Mouse (Mus musculus) kidney, adult 2 months (tissue): Measurements from ENCODE around the gene Dnajb13.

Experiments
- CTCF ChIP-seq: fragments of 200-500 bp; conservative IDR thresholded peaks from 2 replicates; pipeline ENCODE4 v1.5.1; 2011; ENCODE audit warnings: low read depth, mild to moderate bottlenecking, control low read depth, low read length, moderate library complexity, mixed read lengths; ENCODE audit not compliant: insufficient read depth, insufficient read length
- POLR2A ChIP-seq: fragments of 200-500 bp; IDR thresholded peaks from one replicate; pipeline ENCODE4 v1.6.1; 2011; ENCODE audit warnings: low read depth, low read length, control low read depth

DNA sequence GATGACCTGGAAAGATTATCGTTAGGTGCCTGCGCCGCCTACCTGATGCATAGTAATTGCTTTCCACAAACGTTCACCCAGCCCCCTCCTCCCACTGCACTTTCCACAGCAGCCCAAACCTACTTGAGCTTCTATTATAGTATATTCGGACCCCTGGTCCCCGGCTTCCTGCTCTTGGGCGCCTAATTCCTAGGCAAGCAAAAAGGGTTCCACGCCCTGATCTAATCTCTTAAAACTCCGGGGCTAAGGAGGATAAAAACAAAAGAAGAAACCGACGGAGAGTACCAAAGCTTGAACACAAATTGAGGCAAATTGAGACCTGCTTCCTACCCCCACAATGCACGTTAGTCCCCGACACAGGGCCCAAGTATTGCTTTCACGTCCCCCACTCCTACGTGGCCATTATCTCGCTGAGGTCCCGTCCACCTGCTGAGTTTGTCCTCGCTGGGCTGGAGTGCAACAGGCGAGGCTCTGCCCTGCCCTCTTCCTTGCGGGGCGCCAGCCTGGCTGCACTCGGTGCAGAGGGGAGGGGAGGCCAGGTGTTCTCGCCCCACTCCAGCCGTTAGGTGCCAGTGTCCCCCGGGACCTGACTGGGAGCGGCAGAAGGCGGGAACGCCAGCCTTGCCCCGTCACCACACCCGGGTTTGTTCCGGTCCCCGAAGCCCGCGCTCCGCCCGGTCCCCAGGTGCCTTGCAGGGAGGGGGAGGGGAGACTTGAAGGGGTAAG is 22.2 kb downstream of the Dnajb13 start:
- no peak for TF ChIP-seq CTCF
- no peak for TF ChIP-seq POLR2A
